Mouse (Mus musculus) common myeloid progenitor, adult 5-6 weeks (primary cell): Measurements from ENCODE around the gene Sema3g. TPM values are rescaled to one million over a fixed set of nuclear protein-coding genes. Genes with fewer than 3 reads are reported as not detected.

Experiments used
- ATAC-seq: replicated peaks from 2 replicates; pipeline ENCODE4 v1.8.0; 2016; ENCODE audit warnings: low read depth, mild to moderate bottlenecking, moderate TSS enrichment, inconsistent platforms; ENCODE audit not compliant: poor library complexity, severe bottlenecking
- total RNA-seq: library from RNA; stranded (forward); fragments of 200-1000, 187-1606 nt; gene quantifications from 2 replicates; pipeline ENCODE4 v1.2.3, GENCODE M21; 2017

Gene Sema3g
- not detected in 2 replicates for total RNA-seq

- ATAC-seq: peak; percentile 85
Measured at GRCm38 (mm10) chr14:31217666-31218065, at the start of gene Sema3g. TSS of gene Sema3g (plus strand) at chr14:31217860.

GRCm38 (mm10) chr14:31168425-31168824, 49.2 kb upstream of the Sema3g start, which contains the start of gene Stab1:
TSS of gene Stab1 (minus strand) at chr14:31168641.
- ATAC-seq: peak; percentile 53

GRCm38 (mm10) chr14:31169508-31169907, 48.2 kb upstream of the Sema3g start:
- ATAC-seq: no peak

GRCm38 (mm10) chr14:31170963-31171362, 46.7 kb upstream of the Sema3g start:
- no peak for ATAC-seq

GRCm38 (mm10) chr14:31171386-31171785, 46.3 kb upstream of the Sema3g start:
- ATAC-seq: no peak

- ATAC-seq: no peak
Measured at GRCm38 (mm10) chr14:31171821-31172220, 45.8 kb upstream of the Sema3g start.

GRCm38 (mm10) chr14:31172781-31173455, 44.7 kb upstream of the Sema3g start:
- no peak for ATAC-seq

- no peak for ATAC-seq
Measured at GRCm38 (mm10) chr14:31173537-31173936, 44.1 kb upstream of the Sema3g start.

GRCm38 (mm10) chr14:31177287-31177686, 40.4 kb upstream of the Sema3g start:
- no peak for ATAC-seq

- ATAC-seq: no peak
Measured at GRCm38 (mm10) chr14:31177715-31178114, 39.9 kb upstream of the Sema3g start.

GRCm38 (mm10) chr14:31179677-31180365, 37.8 kb upstream of the Sema3g start:
- ATAC-seq: no peak

- no peak for ATAC-seq
Measured at GRCm38 (mm10) chr14:31181512-31181911, 36.1 kb upstream of the Sema3g start.

GRCm38 (mm10) chr14:31182786-31183290, 34.8 kb upstream of the Sema3g start:
- ATAC-seq: no peak

- peak; percentile 35; the same call in 1 of the 2 replicates for ATAC-seq
Measured at GRCm38 (mm10) chr14:31183541-31183940, 34.1 kb upstream of the Sema3g start.

GRCm38 (mm10) chr14:31184195-31184594, 33.5 kb upstream of the Sema3g start:
- ATAC-seq: no peak

- no peak for ATAC-seq
Measured at GRCm38 (mm10) chr14:31186656-31187055, 31.0 kb upstream of the Sema3g start.

GRCm38 (mm10) chr14:31188771-31189181, 28.9 kb upstream of the Sema3g start:
- ATAC-seq: peak; percentile 76

- ATAC-seq: peak; percentile 21; the same call in 1 of the 2 replicates
Measured at GRCm38 (mm10) chr14:31189348-31189747, 28.3 kb upstream of the Sema3g start.

- no peak for ATAC-seq
Measured at GRCm38 (mm10) chr14:31191936-31192335, 25.7 kb upstream of the Sema3g start.

- ATAC-seq: no peak
Measured at GRCm38 (mm10) chr14:31193791-31194190, 23.9 kb upstream of the Sema3g start.

GRCm38 (mm10) chr14:31194441-31194840, 23.2 kb upstream of the Sema3g start:
- ATAC-seq: no peak
